Mouse (Mus musculus) bone marrow, adult 2 months (tissue): ENCODE results near the gene Igf2bp1.

ENCODE experiments used
- CTCF ChIP-seq: fragments of 200-500 bp; IDR thresholded peaks from 2 replicates; pipeline ENCODE4 v1.5.1; 2011; ENCODE audit warnings: low read length, control low read depth; ENCODE audit not compliant: control insufficient read depth, insufficient read depth
- POLR2A ChIP-seq: fragments of 200-500 bp; IDR thresholded peaks from 2 replicates; pipeline ENCODE4 v1.6.1; 2011; ENCODE audit warnings: low read depth, mild to moderate bottlenecking, control low read depth, low read length, borderline replicate concordance; ENCODE audit not compliant: control insufficient read depth

- TF ChIP-seq CTCF (no peak), POLR2A (no peak)
Observed at GRCm38 (mm10) chr11:96047469-96048373, 42.0 kb upstream of the Igf2bp1 start.
